Mouse (Mus musculus) hindlimb bud, embryonic 11.5 days (tissue): Measurements from ENCODE around the gene Pla1a.

Source experiments
- DNase-seq: peaks from one replicate; pipeline ENCODE4 v3.0.0-alpha.2; 2012; ENCODE audit warnings: low read depth, low spot score; ENCODE audit errors: extremely low spot score

Pla1a gene

DNA sequence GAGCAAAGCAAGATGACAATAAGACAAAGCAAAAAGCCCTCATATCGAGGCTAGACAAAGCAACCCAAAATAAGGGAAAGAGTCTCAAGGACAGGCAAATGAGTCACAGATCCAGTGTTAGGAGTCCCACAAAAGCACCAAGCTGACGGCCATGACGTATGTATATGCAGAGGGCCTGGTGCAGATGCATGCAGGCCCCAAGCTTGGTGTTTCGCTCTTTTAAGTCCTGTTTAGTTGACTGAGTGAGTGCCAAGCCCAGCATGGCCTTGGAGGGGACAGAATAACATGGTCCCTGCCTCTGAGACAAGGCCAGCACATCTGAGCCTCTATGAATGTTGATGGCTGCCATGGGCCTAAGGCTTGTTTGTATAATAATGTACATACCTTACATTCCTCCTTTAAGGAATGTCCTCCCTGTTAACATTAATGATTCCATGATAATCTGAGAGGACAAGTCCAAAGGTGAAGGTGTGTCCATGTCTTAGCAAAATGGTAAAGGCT is 1.4 kb upstream of the Pla1a start:
- DNase-seq: no peak

GRCm38 (mm10) chr16:38433514-38433913 is 569 bp upstream of the Pla1a start:
- DNase-seq: no peak

- DNase-seq: no peak
Measured at GRCm38 (mm10) chr16:38431446-38432185, 1.3 kb downstream of the Pla1a start.

- no peak for DNase-seq
Measured at GRCm38 (mm10) chr16:38425799-38426198, 7.1 kb downstream of the Pla1a start.

DNA sequence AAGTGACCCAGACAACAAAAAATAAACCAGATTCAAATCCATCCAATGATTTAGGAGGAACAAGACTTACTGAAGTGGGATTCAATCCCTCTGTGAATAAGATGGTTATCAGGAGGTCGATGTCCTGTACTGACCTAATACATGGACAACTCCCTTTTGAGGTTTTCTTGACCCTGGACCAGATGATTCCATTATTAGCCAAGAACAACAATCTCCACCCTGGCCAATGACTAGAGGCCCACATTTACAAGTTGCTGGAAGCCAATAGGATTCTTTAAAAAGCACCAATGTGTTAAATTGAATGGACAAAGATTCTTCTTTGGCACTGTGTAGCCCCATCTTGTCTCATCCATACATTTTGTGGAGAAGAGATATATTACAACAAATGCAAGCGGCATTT is 7.6 kb downstream of the Pla1a start:
- DNase-seq: no peak

DNA sequence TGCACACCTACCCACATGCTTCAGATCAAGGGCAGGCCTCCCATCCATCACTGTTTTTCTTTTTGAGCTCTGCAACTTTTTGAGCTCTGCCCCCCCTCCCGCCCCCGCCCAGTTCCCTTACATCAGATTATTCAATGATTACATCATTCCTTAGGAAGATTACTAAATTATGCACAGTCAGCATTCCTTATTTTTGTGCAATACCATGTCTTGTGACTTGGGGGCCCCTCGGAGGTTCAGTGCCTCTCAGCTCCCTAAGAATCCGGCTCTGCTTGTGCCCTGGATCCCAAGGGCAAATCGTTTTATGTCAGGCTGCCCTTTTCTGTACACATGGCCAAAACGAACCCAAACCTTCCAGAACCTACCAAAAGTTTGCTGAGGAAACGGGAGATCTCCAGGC is 18.0 kb downstream of the Pla1a start:
- no peak for DNase-seq

- DNase-seq: no peak
Measured at GRCm38 (mm10) chr16:38408416-38408815, 24.5 kb downstream of the Pla1a start.

- no peak for DNase-seq
Measured at GRCm38 (mm10) chr16:38407584-38407983, 25.4 kb downstream of the Pla1a start.

DNA sequence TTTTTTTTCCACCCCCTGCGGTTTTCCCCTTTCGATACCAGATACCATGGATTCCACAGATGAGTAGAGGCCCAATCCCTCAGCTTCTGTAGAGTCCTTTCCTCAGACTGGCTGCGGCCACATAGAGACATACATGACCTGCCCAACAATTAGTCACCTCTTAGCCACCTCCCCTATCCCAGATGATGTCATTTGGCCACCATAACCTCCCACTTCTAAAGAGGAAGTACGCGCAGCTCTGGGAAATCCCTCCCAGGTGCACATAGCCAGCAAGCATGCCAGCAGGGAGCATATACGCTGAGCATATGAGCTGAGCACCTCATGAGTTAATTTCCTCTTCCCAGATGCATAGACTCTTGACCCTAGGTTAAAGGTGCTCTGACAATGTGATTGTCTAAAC is 26.2 kb downstream of the Pla1a start:
- no peak for DNase-seq

GRCm38 (mm10) chr16:38406293-38406692 is 26.7 kb downstream of the Pla1a start:
- DNase-seq: no peak

DNA sequence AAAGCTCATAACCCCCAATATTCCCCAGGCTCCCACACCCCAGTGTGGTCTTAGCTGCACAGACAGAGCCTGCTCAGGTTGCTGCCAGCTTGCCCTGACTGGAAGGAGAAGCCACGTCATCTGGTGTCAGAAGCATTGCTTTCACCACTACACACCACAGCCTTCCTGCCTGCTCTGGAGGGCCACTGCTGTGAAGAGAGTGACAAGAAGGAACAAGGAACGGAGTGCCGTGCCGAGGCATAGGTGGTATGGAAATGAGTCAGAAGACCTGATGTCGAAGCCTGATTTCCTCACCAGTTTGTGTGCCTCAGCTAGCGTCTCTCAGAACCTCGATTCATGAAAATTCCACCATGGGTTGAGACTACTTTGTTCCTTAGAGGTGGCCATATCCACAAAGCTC is 29.3 kb downstream of the Pla1a start:
- DNase-seq: no peak

DNA sequence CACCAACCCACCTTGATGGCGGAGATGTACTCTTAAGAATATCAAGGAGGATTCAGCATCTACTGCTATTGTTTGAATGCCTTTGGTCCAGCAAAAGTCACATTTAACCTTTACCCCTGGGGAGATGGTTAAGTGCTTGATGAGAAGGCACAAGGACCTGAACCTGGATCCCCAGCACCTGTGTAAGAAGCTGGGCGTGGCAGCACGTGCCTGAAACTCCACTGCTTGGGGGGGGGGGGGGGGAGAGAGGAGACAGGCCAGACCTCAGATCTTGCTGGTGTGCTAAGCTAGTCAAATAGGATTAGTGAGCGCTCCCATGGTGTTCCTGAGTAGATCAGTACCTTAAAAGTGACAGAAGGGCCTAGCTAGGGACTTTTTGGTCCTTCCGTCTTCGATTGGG is 31.5 kb downstream of the Pla1a start:
- DNase-seq: no peak

DNA sequence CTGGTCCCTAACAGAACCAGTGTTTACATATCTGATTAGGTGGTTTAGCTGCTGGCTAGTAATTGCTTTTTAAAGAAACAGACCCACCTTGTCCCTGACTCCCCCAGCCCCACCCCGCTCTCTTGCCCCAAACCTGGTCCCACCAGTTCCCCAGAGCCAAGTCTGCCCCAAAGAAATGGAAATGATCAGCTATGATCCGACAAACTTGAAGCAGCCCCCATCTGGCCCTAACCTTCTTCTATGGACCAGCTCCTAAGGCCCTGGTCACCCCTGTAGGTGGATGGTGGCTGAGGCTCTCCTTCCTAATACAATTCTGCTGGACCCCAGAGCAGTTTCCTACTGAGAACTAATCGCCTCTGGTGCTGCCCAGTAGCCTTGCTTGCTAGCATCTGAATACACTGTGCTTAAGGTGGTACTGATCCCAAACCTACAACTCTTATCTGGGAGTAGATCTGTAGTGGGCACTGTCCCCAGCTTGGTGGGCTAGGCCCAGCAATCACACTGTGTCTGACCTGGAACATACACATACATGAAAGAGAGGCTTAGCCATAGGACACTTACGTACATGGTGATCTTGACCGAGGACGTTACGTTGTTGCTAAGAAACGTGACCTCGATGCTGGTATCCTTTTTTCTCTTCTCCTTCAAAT is 32.5 kb downstream of the Pla1a start:
- no peak for DNase-seq

GRCm38 (mm10) chr16:38399531-38400231 is 33.3 kb downstream of the Pla1a start:
- no peak for DNase-seq

DNA sequence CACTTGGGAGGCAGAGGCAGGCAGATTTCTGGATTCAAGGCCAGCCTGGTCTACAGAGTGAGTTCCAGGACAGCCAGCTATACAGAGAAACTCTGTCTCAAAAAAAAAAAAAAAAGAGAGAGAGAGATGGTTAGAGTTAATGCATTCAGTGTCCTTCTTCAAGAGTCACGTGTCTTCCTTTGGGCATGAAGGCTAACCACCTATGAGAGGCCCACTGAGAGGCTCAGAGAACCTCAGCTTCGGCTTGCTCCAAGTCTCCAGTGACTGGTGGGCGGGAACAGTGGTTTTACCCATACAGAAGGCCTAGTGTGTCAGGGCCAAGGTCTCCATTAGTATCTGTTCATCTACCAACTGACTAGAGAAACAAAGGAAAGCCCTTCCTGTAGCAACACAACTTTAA is 33.9 kb downstream of the Pla1a start:
- no peak for DNase-seq

DNA sequence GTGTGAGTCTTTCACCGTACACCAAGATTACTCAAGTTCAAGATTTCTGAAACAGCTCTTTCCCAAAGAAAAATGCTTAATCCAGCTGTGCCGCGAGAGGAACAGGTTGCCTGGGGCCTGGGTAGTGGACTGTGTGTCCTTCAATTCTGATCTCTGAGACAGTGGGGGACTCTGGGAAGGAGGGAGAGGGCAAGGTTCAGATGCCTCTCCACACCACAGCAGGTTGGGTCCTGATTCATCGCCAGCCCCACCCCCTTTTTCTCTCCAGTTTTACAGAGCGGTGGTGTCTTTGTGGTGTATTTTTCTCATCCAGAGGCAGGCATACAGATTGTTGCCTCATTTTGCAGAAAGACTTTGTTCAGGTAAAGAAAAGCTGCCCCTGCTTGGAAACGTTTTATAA is 34.7 kb downstream of the Pla1a start:
- DNase-seq: no peak

DNA sequence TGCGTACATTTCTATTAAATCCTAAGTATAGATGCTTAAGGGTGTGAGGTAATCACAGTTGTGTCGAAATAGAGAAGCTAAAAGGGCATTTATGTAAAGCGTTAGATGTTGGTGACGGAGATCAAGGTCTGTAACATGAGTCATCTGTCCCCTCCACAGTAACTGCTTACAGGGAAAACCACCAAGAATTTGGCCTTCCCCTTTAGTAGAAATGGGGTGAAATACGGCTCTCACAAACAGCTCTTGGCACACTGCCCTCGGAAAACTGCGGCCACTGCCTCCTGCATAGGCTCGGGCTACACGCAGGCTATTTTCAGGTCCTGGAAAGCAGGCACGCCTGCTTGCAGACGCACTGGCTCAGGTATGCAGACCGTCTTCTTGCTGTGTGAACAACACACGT is 36.8 kb downstream of the Pla1a start:
- no peak for DNase-seq

- no peak for DNase-seq
Measured at GRCm38 (mm10) chr16:38395060-38395730, 37.8 kb downstream of the Pla1a start.

GRCm38 (mm10) chr16:38394191-38394618 is 38.7 kb downstream of the Pla1a start:
- DNase-seq: no peak

GRCm38 (mm10) chr16:38392126-38392894 is 40.6 kb downstream of the Pla1a start:
- DNase-seq: no peak

DNA sequence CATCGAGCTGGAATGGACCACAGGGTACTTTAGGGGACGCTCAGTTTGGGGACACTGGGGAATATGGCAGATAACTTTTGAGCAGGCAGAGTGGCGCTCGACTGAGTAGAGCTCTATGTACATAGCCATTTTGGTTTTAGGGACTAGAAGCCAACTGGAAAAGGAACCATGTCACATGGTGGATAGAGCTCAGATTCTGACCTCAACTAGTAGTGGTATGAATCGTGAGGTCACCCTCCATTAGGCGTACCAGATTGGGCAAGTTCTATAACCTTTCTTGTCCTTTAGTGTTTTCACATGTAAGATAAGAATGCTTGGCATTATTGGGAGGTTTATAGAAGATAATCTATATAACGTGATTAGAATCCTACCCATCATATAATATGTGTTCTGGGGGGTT is 42.6 kb downstream of the Pla1a start:
- DNase-seq: no peak
